Mouse (Mus musculus): ENCODE measurements around the gene Rfx8. TPM values are rescaled to one million over a fixed set of nuclear protein-coding genes. Genes with fewer than 3 reads are reported as not detected.

Rfx8 gene
- polyA plus RNA-seq, 1 experiment from 2014 or later = 0.79 TPM

GRCm38 (mm10) chr1:39730868-39731267, 10.1 kb upstream of the Rfx8 start:
- Histone ChIP-seq H3K27me3 (ENCODE audit: low read depth, poor library complexity, severe bottlenecking) (no peaks in the 10 kb centered on the region), H3K36me3 (0 out of 2 replicates have a peak, but pooled peaks cover 2% of the 10 kb centered on the region), H3K9me3 (replicated peaks) (no peaks in the 10 kb centered on the region), H3K27ac (no peak overlapping the region), H3K4me1 (peaks cover 32% of the 10 kb centered on the region), H3K4me3 (no peak overlapping the region)
- 47% methylated on average over 5 of the region's 5 CpGs for WGBS
- DNase-seq (ENCODE audit: low spot score) = no peak

GRCm38 (mm10) chr1:39729919-39730318, 9.1 kb upstream of the Rfx8 start:
- WGBS = 91% methylated on average over 6 of the region's 6 CpGs
- no peaks in the 10 kb centered on the region for H3K27me3 ChIP-seq (ENCODE audit: low read depth, poor library complexity, severe bottlenecking)
- H3K4me3 ChIP-seq = no peak overlapping the region
- no peak for DNase-seq (ENCODE audit: low spot score)
- no peaks in the 10 kb centered on the region for H3K9me3 ChIP-seq (replicated peaks)
- peaks cover 26% of the 10 kb centered on the region for H3K4me1 ChIP-seq
- H3K27ac ChIP-seq = no peak overlapping the region
- H3K36me3 ChIP-seq = 0 out of 2 replicates have a peak, but pooled peaks cover 2% of the 10 kb centered on the region

GRCm38 (mm10) chr1:39721351-39721726, 542 bp upstream of the Rfx8 start:
- Histone ChIP-seq H3K36me3 (no peaks in the 10 kb centered on the region), H3K27me3 (ENCODE audit: low read depth, poor library complexity, severe bottlenecking) (no peaks in the 10 kb centered on the region), H3K27ac (peak overlapping the region; percentile 97), H3K4me1 (peaks cover 45% of the 10 kb centered on the region), H3K9me3 (replicated peaks) (no peaks in the 10 kb centered on the region), H3K4me3 (peak overlapping the region; percentile 74)
- WGBS = 27% methylated on average over 9 of the region's 9 CpGs
- DNase-seq (ENCODE audit: low spot score) = peak; percentile 57

- DNase-seq (ENCODE audit: low spot score) = no peak
- Histone ChIP-seq H3K27ac (peak overlapping the region; percentile 97), H3K4me3 (peak overlapping the region; percentile 74), H3K4me1 (peaks cover 49% of the 10 kb centered on the region), H3K36me3 (no peaks in the 10 kb centered on the region), H3K27me3 (ENCODE audit: low read depth, poor library complexity, severe bottlenecking) (no peaks in the 10 kb centered on the region), H3K9me3 (replicated peaks) (no peaks in the 10 kb centered on the region)
- WGBS = 28% methylated on average over 2 of the region's 2 CpGs
These were observed 611 bp downstream of the Rfx8 start for GRCm38 (mm10) chr1:39720186-39720585.

GRCm38 (mm10) chr1:39715551-39715950, 5.2 kb downstream of the Rfx8 start:
- WGBS = 88% methylated on average over 7 of the region's 7 CpGs
- Histone ChIP-seq H3K27ac (peak overlapping the region; percentile 33; the same call in 1 of the 2 replicates), H3K4me3 (no peak overlapping the region), H3K27me3 (ENCODE audit: low read depth, poor library complexity, severe bottlenecking) (no peaks in the 10 kb centered on the region), H3K36me3 (no peaks in the 10 kb centered on the region), H3K4me1 (peaks cover 45% of the 10 kb centered on the region), H3K9me3 (replicated peaks) (no peaks in the 10 kb centered on the region)
- no peak for DNase-seq (ENCODE audit: low spot score)

- Histone ChIP-seq H3K36me3 (no peaks in the 10 kb centered on the region), H3K4me3 (no peak overlapping the region), H3K4me1 (peaks cover 39% of the 10 kb centered on the region), H3K9me3 (replicated peaks) (no peaks in the 10 kb centered on the region), H3K27me3 (ENCODE audit: low read depth, poor library complexity, severe bottlenecking) (no peaks in the 10 kb centered on the region), H3K27ac (peak overlapping the region; percentile 33; the same call in 1 of the 2 replicates)
- 87% methylated on average over 3 of the region's 3 CpGs for WGBS
- DNase-seq (ENCODE audit: low spot score) = no peak
These were observed 6.1 kb downstream of the Rfx8 start for GRCm38 (mm10) chr1:39714729-39715128.

- Histone ChIP-seq H3K9me3 (replicated peaks) (no peaks in the 10 kb centered on the region), H3K36me3 (no peaks in the 10 kb centered on the region), H3K4me1 (peaks cover 32% of the 10 kb centered on the region), H3K27ac (peak overlapping the region; percentile 39; the same call in 1 of the 2 replicates), H3K4me3 (no peak overlapping the region), H3K27me3 (ENCODE audit: low read depth, poor library complexity, severe bottlenecking) (no peaks in the 10 kb centered on the region)
- 76% methylated on average over 16 of the region's 16 CpGs for WGBS
- DNase-seq (ENCODE audit: low spot score) = no peak
These were observed 6.7 kb downstream of the Rfx8 start for GRCm38 (mm10) chr1:39713842-39714658.

GRCm38 (mm10) chr1:39713300-39713699, 7.5 kb downstream of the Rfx8 start:
- Histone ChIP-seq H3K4me1 (peaks cover 29% of the 10 kb centered on the region), H3K36me3 (no peaks in the 10 kb centered on the region), H3K27me3 (ENCODE audit: low read depth, poor library complexity, severe bottlenecking) (no peaks in the 10 kb centered on the region), H3K27ac (peak overlapping the region; percentile 39; the same call in 1 of the 2 replicates), H3K9me3 (replicated peaks) (no peaks in the 10 kb centered on the region), H3K4me3 (no peak overlapping the region)
- 85% methylated on average over 8 of the region's 8 CpGs for WGBS
- DNase-seq (ENCODE audit: low spot score) = no peak

- Histone ChIP-seq H3K4me3 (no peak overlapping the region), H3K27me3 (ENCODE audit: low read depth, poor library complexity, severe bottlenecking) (no peaks in the 10 kb centered on the region), H3K27ac (no peak overlapping the region), H3K4me1 (peaks cover 25% of the 10 kb centered on the region), H3K9me3 (replicated peaks) (no peaks in the 10 kb centered on the region), H3K36me3 (no peaks in the 10 kb centered on the region)
- no peak for DNase-seq (ENCODE audit: low spot score)
- 95% methylated on average over 7 of the region's 7 CpGs for WGBS
These were observed 8.5 kb downstream of the Rfx8 start for GRCm38 (mm10) chr1:39712261-39712660.

GRCm38 (mm10) chr1:39710604-39711003, 10.2 kb downstream of the Rfx8 start:
- 76% methylated on average over 4 of the region's 4 CpGs for WGBS
- Histone ChIP-seq H3K4me3 (no peak overlapping the region), H3K27ac (no peak overlapping the region), H3K27me3 (ENCODE audit: low read depth, poor library complexity, severe bottlenecking) (no peaks in the 10 kb centered on the region), H3K4me1 (peaks cover 18% of the 10 kb centered on the region; the same call in 1 of the 2 replicates), H3K9me3 (replicated peaks) (no peaks in the 10 kb centered on the region), H3K36me3 (no peaks in the 10 kb centered on the region)
- DNase-seq (ENCODE audit: low spot score) = no peak

GRCm38 (mm10) chr1:39710016-39710415, 10.8 kb downstream of the Rfx8 start:
- WGBS = 96% methylated on average over 5 of the region's 5 CpGs
- Histone ChIP-seq H3K36me3 (no peaks in the 10 kb centered on the region), H3K4me1 (peaks cover 18% of the 10 kb centered on the region; the same call in 1 of the 2 replicates), H3K27me3 (ENCODE audit: low read depth, poor library complexity, severe bottlenecking) (no peaks in the 10 kb centered on the region), H3K4me3 (no peak overlapping the region), H3K27ac (no peak overlapping the region), H3K9me3 (replicated peaks) (no peaks in the 10 kb centered on the region)
- DNase-seq (ENCODE audit: low spot score) = no peak

GRCm38 (mm10) chr1:39708778-39709177, 12.0 kb downstream of the Rfx8 start:
- Histone ChIP-seq H3K9me3 (replicated peaks) (no peaks in the 10 kb centered on the region), H3K4me1 (peaks cover 15% of the 10 kb centered on the region; the same call in 1 of the 2 replicates), H3K36me3 (no peaks in the 10 kb centered on the region), H3K27me3 (ENCODE audit: low read depth, poor library complexity, severe bottlenecking) (no peaks in the 10 kb centered on the region), H3K27ac (no peak overlapping the region), H3K4me3 (no peak overlapping the region)
- no peak for DNase-seq (ENCODE audit: low spot score)
- WGBS = 87% methylated on average over 5 of the region's 5 CpGs

GRCm38 (mm10) chr1:39702216-39703046, 18.4 kb downstream of the Rfx8 start:
- peak; percentile 59 for DNase-seq (ENCODE audit: low spot score)
- Histone ChIP-seq H3K27ac (peak overlapping the region; percentile 87), H3K4me3 (peak overlapping the region; percentile 14), H3K27me3 (ENCODE audit: low read depth, poor library complexity, severe bottlenecking) (no peaks in the 10 kb centered on the region), H3K36me3 (no peaks in the 10 kb centered on the region), H3K4me1 (peaks cover 53% of the 10 kb centered on the region), H3K9me3 (replicated peaks) (no peaks in the 10 kb centered on the region)
- WGBS = 24% methylated on average over 18 of the region's 18 CpGs
